Mouse (Mus musculus) heart, adult 2 months (tissue): Measurements from ENCODE around the gene Nr0b2.

ENCODE experiments used
- CTCF ChIP-seq: fragments of 200-600 bp; IDR thresholded peaks from 2 replicates; pipeline ENCODE4 v1.8.1; 2022; ENCODE audit warnings: antibody characterized with exemption, mild to moderate bottlenecking, moderate library complexity
- EP300 ChIP-seq: fragments of 200-500 bp; IDR thresholded peaks from 2 replicates; pipeline ENCODE4 v1.6.1; 2011; ENCODE audit warnings: low read depth, low read length, control low read depth; ENCODE audit not compliant: insufficient read depth
- POLR2A ChIP-seq: fragments of 200-500 bp; IDR thresholded peaks from 2 replicates; pipeline ENCODE4 v1.6.1; 2011; ENCODE audit warnings: mild to moderate bottlenecking, low read depth, low read length, control low read depth; ENCODE audit not compliant: insufficient read depth

DNA sequence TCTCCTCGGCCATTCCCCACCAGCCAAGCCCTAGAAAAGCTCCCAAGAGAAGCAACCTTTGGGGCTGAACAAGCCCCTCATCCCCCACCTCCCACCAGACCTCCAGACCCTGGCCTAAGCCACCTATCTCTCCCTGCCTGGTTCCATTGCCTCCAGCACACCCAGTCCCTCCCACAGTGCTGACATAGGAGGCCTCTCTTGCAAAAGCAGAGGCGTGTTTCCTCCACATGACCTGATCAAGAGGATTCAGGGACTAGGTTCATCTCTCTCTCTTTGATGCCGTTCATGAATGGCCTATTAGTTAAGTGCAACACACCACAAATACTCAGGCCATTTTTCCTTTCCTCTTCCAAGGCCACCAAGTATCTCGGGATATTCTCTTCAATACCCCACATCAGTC, 6.7 kb downstream of the Nr0b2 start:
- no peak for TF ChIP-seq CTCF
- TF ChIP-seq EP300 = no peak
- no peak for TF ChIP-seq POLR2A
